Mouse (Mus musculus): ENCODE results near the gene March6. TPM values are rescaled to one million over a fixed set of nuclear protein-coding genes. Genes with fewer than 3 reads are reported as not detected.

The March6 gene
- polyA plus RNA-seq (2012; rRNA removed), result 24.0 and 27.3 TPM in 2 replicates

- H3K36me3 ChIP-seq (ENCODE audit: control insufficient read depth, insufficient read depth, low read length), result no peaks in the 10 kb centered on the region
- H3K27ac ChIP-seq (ENCODE audit: control insufficient read depth, insufficient read depth, low read length), result peak within 1 kb of the TSS; percentile 91
- H3K27me3 ChIP-seq (ENCODE audit: control insufficient read depth, insufficient read depth, low read length), result no peaks in the 10 kb centered on the region
- peak within 1 kb of the TSS; percentile 99 for H3K4me3 ChIP-seq (ENCODE audit: control insufficient read depth, insufficient read depth, low read length)
- under 1% methylated on average over 116 of the region's 132 CpGs for WGBS
- peaks cover 9% of the 10 kb centered on the region; the same call in 1 of the 2 replicates for H3K4me1 ChIP-seq (replicated peaks; ENCODE audit: control insufficient read depth, insufficient read depth, low read length)
- TF ChIP-seq CTCF (IDR thresholded peaks at IDR 0.05; ENCODE audit: borderline replicate concordance, control insufficient read depth, extremely low read depth, insufficient read depth, low read length, poor library complexity), result no peak
- TF ChIP-seq POLR2A (IDR thresholded peaks at IDR 0.05; ENCODE audit: control insufficient read depth, extremely low read depth, insufficient read depth, low read length, poor library complexity), result peak; percentile 95
- peak; percentile 90 for DNase-seq
Measured at GRCm38 (mm10) chr15:31530659-31531445, at the start of gene March6. March6 (minus strand) TSS chr15:31531053.

DNA sequence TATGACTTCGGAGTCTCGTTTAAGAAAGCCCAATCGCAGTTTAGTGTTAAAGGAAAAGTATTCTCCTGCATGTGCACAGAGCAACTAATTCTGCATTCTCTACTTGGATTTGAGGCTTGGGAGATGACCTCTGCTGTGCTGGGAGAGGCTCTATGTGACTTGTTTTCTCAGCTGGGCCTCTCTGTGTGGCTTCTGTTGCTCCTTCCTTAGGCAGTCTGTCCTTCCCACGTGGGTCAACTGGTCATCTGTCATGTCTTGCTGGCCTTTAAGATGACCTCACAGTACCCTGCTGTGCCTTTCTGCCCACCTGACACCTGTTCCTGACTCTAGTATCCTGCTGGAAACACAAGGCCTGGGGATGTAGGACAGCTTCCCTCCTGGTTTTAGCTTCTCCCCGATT lies 45.2 kb upstream of the March6 start:
- no peak overlapping the region for H3K27ac ChIP-seq (ENCODE audit: control insufficient read depth, insufficient read depth, low read length)
- no peak for DNase-seq
- H3K4me3 ChIP-seq (ENCODE audit: control insufficient read depth, insufficient read depth, low read length), result no peak overlapping the region
- peaks cover 5% of the 10 kb centered on the region; the same call in 1 of the 2 replicates for H3K4me1 ChIP-seq (replicated peaks; ENCODE audit: control insufficient read depth, insufficient read depth, low read length)
- TF ChIP-seq POLR2A (IDR thresholded peaks at IDR 0.05; ENCODE audit: control insufficient read depth, extremely low read depth, insufficient read depth, low read length, poor library complexity) (no peak), CTCF (IDR thresholded peaks at IDR 0.05; ENCODE audit: borderline replicate concordance, control insufficient read depth, extremely low read depth, insufficient read depth, low read length, poor library complexity) (no peak)
- WGBS, result 93% methylated on average over 5 of the region's 5 CpGs
- H3K36me3 ChIP-seq (ENCODE audit: control insufficient read depth, insufficient read depth, low read length), result no peaks in the 10 kb centered on the region
- no peaks in the 10 kb centered on the region for H3K27me3 ChIP-seq (ENCODE audit: control insufficient read depth, insufficient read depth, low read length)

- H3K36me3 ChIP-seq (ENCODE audit: control insufficient read depth, insufficient read depth, low read length), result no peaks in the 10 kb centered on the region
Measured at GRCm38 (mm10) chr15:31573692-31574091, 42.8 kb upstream of the March6 start.

DNA sequence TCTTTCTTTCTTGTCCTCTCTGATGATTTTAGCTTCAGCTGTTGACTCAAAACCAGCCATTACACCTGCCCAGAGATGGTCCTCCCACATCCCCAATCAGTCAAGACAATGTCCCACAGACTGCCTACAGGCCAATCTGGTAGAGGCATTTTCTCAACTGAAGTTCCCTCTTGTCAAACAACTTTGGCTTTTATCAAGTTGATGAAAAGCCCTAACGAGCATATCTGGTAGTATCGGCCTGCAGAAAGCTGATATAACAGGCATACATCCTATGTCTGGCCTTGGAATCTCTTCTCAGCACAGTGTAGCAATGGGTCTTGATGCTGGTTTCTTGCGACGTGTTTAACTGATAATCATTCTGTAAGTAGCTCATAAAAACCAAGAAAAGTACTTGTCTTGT lies 42.4 kb upstream of the March6 start:
- Histone ChIP-seq H3K36me3 (ENCODE audit: control insufficient read depth, insufficient read depth, low read length) (no peaks in the 10 kb centered on the region), H3K4me3 (ENCODE audit: control insufficient read depth, insufficient read depth, low read length) (no peak overlapping the region), H3K27ac (ENCODE audit: control insufficient read depth, insufficient read depth, low read length) (no peak overlapping the region), H3K4me1 (replicated peaks; ENCODE audit: control insufficient read depth, insufficient read depth, low read length) (peaks cover 5% of the 10 kb centered on the region; the same call in 1 of the 2 replicates), H3K27me3 (ENCODE audit: control insufficient read depth, insufficient read depth, low read length) (no peaks in the 10 kb centered on the region)
- TF ChIP-seq POLR2A (IDR thresholded peaks at IDR 0.05; ENCODE audit: control insufficient read depth, extremely low read depth, insufficient read depth, low read length, poor library complexity) (no peak), CTCF (IDR thresholded peaks at IDR 0.05; ENCODE audit: borderline replicate concordance, control insufficient read depth, extremely low read depth, insufficient read depth, low read length, poor library complexity) (no peak)
- DNase-seq, result no peak
- WGBS, result 93% methylated on average over 4 of the region's 4 CpGs

More at GRCm38 (mm10) chr15:31573692-31574091, 42.8 kb upstream of the March6 start:
- DNase-seq, result no peak
- no peaks in the 10 kb centered on the region for H3K27me3 ChIP-seq (ENCODE audit: control insufficient read depth, insufficient read depth, low read length)
- no peak overlapping the region for H3K4me3 ChIP-seq (ENCODE audit: control insufficient read depth, insufficient read depth, low read length)
- no peak overlapping the region for H3K27ac ChIP-seq (ENCODE audit: control insufficient read depth, insufficient read depth, low read length)
- no peak for TF ChIP-seq CTCF (IDR thresholded peaks at IDR 0.05; ENCODE audit: borderline replicate concordance, control insufficient read depth, extremely low read depth, insufficient read depth, low read length, poor library complexity)
- H3K4me1 ChIP-seq (replicated peaks; ENCODE audit: control insufficient read depth, insufficient read depth, low read length), result peaks cover 5% of the 10 kb centered on the region; the same call in 1 of the 2 replicates

DNA sequence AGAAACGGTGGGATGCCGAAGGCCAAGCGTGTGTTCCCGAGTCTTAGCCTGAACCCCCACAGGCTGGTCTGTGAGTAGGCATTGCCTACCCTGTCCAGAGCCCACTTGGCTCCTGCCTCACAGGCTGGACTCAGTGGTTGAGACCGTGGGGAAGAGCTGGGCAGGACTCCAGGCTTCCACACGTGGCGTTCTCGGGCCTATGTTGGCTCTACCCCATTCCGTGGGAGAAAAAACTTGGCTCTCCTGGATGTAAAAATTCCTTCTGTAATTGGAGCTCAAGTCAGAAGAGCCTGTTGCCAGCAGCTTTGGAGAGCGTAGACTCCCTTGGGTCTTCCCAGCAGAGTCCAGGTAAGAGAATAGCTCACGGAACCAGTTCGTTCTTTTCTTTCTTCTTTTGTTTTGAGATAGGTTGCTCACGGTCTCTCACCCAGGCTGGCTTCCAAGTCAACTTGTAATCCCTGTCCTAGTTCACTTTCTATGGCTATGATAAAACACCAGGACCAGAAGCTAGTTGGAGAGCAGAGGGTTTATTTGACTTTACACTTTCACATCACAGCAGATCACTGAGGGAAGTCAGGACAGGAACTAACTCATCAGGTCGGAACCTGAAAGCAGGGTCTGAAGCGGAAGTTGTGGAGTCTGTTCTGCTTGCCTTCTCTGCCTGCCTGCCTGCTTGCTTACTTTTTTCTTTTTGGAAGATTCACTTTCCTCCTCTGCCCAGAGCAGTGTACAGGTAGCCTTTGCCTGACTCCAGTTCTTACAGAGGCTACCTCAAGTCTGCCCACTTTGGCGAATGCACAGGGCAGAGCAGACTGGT lies 41.3 kb upstream of the March6 start:
- Histone ChIP-seq H3K4me3 (ENCODE audit: control insufficient read depth, insufficient read depth, low read length) (no peak overlapping the region), H3K27me3 (ENCODE audit: control insufficient read depth, insufficient read depth, low read length) (no peaks in the 10 kb centered on the region), H3K36me3 (ENCODE audit: control insufficient read depth, insufficient read depth, low read length) (no peaks in the 10 kb centered on the region), H3K4me1 (replicated peaks; ENCODE audit: control insufficient read depth, insufficient read depth, low read length) (peaks cover 5% of the 10 kb centered on the region; the same call in 1 of the 2 replicates), H3K27ac (ENCODE audit: control insufficient read depth, insufficient read depth, low read length) (no peak overlapping the region)
- WGBS, result 86% methylated on average over 16 of the region's 16 CpGs
- no peak for DNase-seq
- TF ChIP-seq CTCF (IDR thresholded peaks at IDR 0.05; ENCODE audit: borderline replicate concordance, control insufficient read depth, extremely low read depth, insufficient read depth, low read length, poor library complexity) (no peak), POLR2A (IDR thresholded peaks at IDR 0.05; ENCODE audit: control insufficient read depth, extremely low read depth, insufficient read depth, low read length, poor library complexity) (no peak)

- Histone ChIP-seq H3K36me3 (ENCODE audit: control insufficient read depth, insufficient read depth, low read length) (no peaks in the 10 kb centered on the region), H3K4me1 (replicated peaks; ENCODE audit: control insufficient read depth, insufficient read depth, low read length) (peaks cover 5% of the 10 kb centered on the region; the same call in 1 of the 2 replicates), H3K4me3 (ENCODE audit: control insufficient read depth, insufficient read depth, low read length) (no peak overlapping the region), H3K27ac (ENCODE audit: control insufficient read depth, insufficient read depth, low read length) (no peak overlapping the region), H3K27me3 (ENCODE audit: control insufficient read depth, insufficient read depth, low read length) (no peaks in the 10 kb centered on the region)
- TF ChIP-seq POLR2A (IDR thresholded peaks at IDR 0.05; ENCODE audit: control insufficient read depth, extremely low read depth, insufficient read depth, low read length, poor library complexity) (no peak), CTCF (IDR thresholded peaks at IDR 0.05; ENCODE audit: borderline replicate concordance, control insufficient read depth, extremely low read depth, insufficient read depth, low read length, poor library complexity) (no peak)
- no peak for DNase-seq
- WGBS, result 67% methylated on average over 8 of the region's 8 CpGs
Measured at GRCm38 (mm10) chr15:31570959-31571358, 40.1 kb upstream of the March6 start.
